Mouse (Mus musculus) small intestine, adult 2 months (tissue): Measurements from ENCODE around the gene Pcbp2. TPM values are rescaled to one million over a fixed set of nuclear protein-coding genes. Genes with fewer than 3 reads are reported as not detected.

ENCODE experiments used
- H3K27ac ChIP-seq: fragments of 200-500 bp; 2 replicates; pipeline ENCODE4 v1.5.1; 2012; ENCODE audit warnings: low read depth, low read length, control low read depth, inconsistent platforms; ENCODE audit not compliant: insufficient read depth
- H3K27me3 ChIP-seq: fragments of 200-500 bp; 2 replicates; pipeline ENCODE4 v1.6.1; 2012; ENCODE audit warnings: mild to moderate bottlenecking, moderate library complexity, low read length, inconsistent platforms; ENCODE audit not compliant: control insufficient read depth, insufficient read depth
- H3K36me3 ChIP-seq: fragments of 200-500 bp; 2 replicates; pipeline ENCODE4 v1.6.1; 2012; ENCODE audit warnings: mild to moderate bottlenecking, low read length, control low read depth, inconsistent platforms; ENCODE audit not compliant: control insufficient read depth, insufficient read depth
- H3K4me1 ChIP-seq: fragments of 200-500 bp; 2 replicates; pipeline ENCODE4 v1.6.1; 2012; ENCODE audit warnings: low read length, inconsistent platforms, mixed read lengths; ENCODE audit not compliant: control insufficient read depth, insufficient read depth, insufficient read length
- H3K4me3 ChIP-seq: fragments of 200-500 bp; 2 replicates; pipeline ENCODE4 v1.5.1; 2012; ENCODE audit warnings: low read depth, mild to moderate bottlenecking, control low read depth, inconsistent platforms, low read length, moderate library complexity
- CTCF ChIP-seq: fragments of 200-500 bp; IDR thresholded peaks from 2 replicates; pipeline ENCODE4 v1.5.1; 2012; ENCODE audit warnings: low read depth, mild to moderate bottlenecking, control low read depth, inconsistent platforms, low read length, moderate library complexity, mixed read lengths; ENCODE audit not compliant: insufficient replicate concordance, insufficient read length; ENCODE audit errors: extremely low read depth
- POLR2A ChIP-seq: fragments of 200-500 bp; IDR thresholded peaks from 2 replicates; pipeline ENCODE4 v1.6.1; 2012; ENCODE audit warnings: low read depth, mild to moderate bottlenecking, control low read depth, inconsistent platforms, low read length, moderate library complexity
- WGBS: fragments of 180-500 bp; shearing (Covaris S2); methylation state at CpG from one replicate; pipeline ENCODE4 v1.1.7; 2018; 5-methylcytosine and 5-hydroxymethylcytosine counted together
- polyA plus RNA-seq: library from polyadenylated mRNA; depleted of rRNA; stranded (reverse); fragments of >200 nt; gene quantifications from 2 replicates; pipeline ENCODE4 v1.2.3, GENCODE M21; 2012

Gene Pcbp2
- polyA plus RNA-seq, 1 experiment: 442 TPM

- no peak overlapping the region for H3K4me3 ChIP-seq
- H3K27ac ChIP-seq: no peak overlapping the region
- no peaks in the 10 kb centered on the region for H3K36me3 ChIP-seq
- peaks cover 11% of the 10 kb centered on the region for H3K4me1 ChIP-seq
- TF ChIP-seq POLR2A (no peak), CTCF (no peak)
- H3K27me3 ChIP-seq: no peaks in the 10 kb centered on the region
- WGBS: 52% methylated on average over 6 of the region's 6 CpGs
Measured at GRCm38 (mm10) chr15:102511285-102511833, 41.0 kb downstream of the Pcbp2 start.

GRCm38 (mm10) chr15:102512010-102512409, 41.7 kb downstream of the Pcbp2 start:
- WGBS: 79% methylated on average over 5 of the region's 5 CpGs
- Histone ChIP-seq H3K4me3 (no peak overlapping the region), H3K36me3 (no peaks in the 10 kb centered on the region), H3K27ac (no peak overlapping the region), H3K4me1 (peaks cover 15% of the 10 kb centered on the region), H3K27me3 (no peaks in the 10 kb centered on the region)
- TF ChIP-seq POLR2A (no peak), CTCF (no peak)

GRCm38 (mm10) chr15:102512471-102512870, 42.1 kb downstream of the Pcbp2 start:
- H3K27me3 ChIP-seq: no peaks in the 10 kb centered on the region
- H3K36me3 ChIP-seq: no peaks in the 10 kb centered on the region
- no peak overlapping the region for H3K4me3 ChIP-seq
- peaks cover 15% of the 10 kb centered on the region for H3K4me1 ChIP-seq
- H3K27ac ChIP-seq: no peak overlapping the region
- TF ChIP-seq CTCF: no peak
- no peak for TF ChIP-seq POLR2A

GRCm38 (mm10) chr15:102513004-102513403, 42.7 kb downstream of the Pcbp2 start:
- Histone ChIP-seq H3K4me1 (peaks cover 15% of the 10 kb centered on the region), H3K36me3 (no peaks in the 10 kb centered on the region), H3K27me3 (no peaks in the 10 kb centered on the region), H3K27ac (no peak overlapping the region), H3K4me3 (no peak overlapping the region)
- TF ChIP-seq POLR2A (no peak), CTCF (no peak)
- WGBS: 85% methylated on average over 3 of the region's 3 CpGs

GRCm38 (mm10) chr15:102515261-102515660, 44.9 kb downstream of the Pcbp2 start:
- Histone ChIP-seq H3K36me3 (no peaks in the 10 kb centered on the region), H3K4me1 (peaks cover 14% of the 10 kb centered on the region), H3K4me3 (no peak overlapping the region), H3K27ac (no peak overlapping the region), H3K27me3 (no peaks in the 10 kb centered on the region)
- 88% methylated on average over 2 of the region's 2 CpGs for WGBS
- TF ChIP-seq POLR2A (no peak), CTCF (no peak)

- no peak overlapping the region for H3K27ac ChIP-seq
- no peaks in the 10 kb centered on the region for H3K36me3 ChIP-seq
- WGBS: 78% methylated on average over 4 of the region's 4 CpGs
- H3K4me3 ChIP-seq: peak overlapping the region; percentile 73; the same call in 1 of the 2 replicates
- no peaks in the 10 kb centered on the region for H3K27me3 ChIP-seq
- no peak for TF ChIP-seq CTCF
- no peak for TF ChIP-seq POLR2A
- H3K4me1 ChIP-seq: peaks cover 9% of the 10 kb centered on the region
Measured at GRCm38 (mm10) chr15:102515791-102516190, 45.5 kb downstream of the Pcbp2 start.

GRCm38 (mm10) chr15:102516293-102516692, 46.0 kb downstream of the Pcbp2 start:
- Histone ChIP-seq H3K27ac (no peak overlapping the region), H3K27me3 (no peaks in the 10 kb centered on the region)
- 7% methylated on average over 12 of the region's 12 CpGs for WGBS

GRCm38 (mm10) chr15:102516728-102517404, 46.5 kb downstream of the Pcbp2 start, which contains the start of gene Map3k12:
Gene Map3k12 (minus strand): TSS chr15:102517064.
- peaks cover 5% of the 10 kb centered on the region for H3K36me3 ChIP-seq
- TF ChIP-seq POLR2A (peak; percentile 31; the same call in 1 of the 2 replicates), CTCF (no peak)
- H3K27me3 ChIP-seq: no peaks in the 10 kb centered on the region
- peak within 1 kb of the TSS; percentile 73 for H3K4me3 ChIP-seq
- WGBS: under 1% methylated on average over 42 of the region's 43 CpGs
- H3K4me1 ChIP-seq: peaks cover 9% of the 10 kb centered on the region
- H3K27ac ChIP-seq: peak within 1 kb of the TSS; percentile 73

More at GRCm38 (mm10) chr15:102516293-102516692, 46.0 kb downstream of the Pcbp2 start:
- H3K36me3 ChIP-seq: peaks cover 1% of the 10 kb centered on the region
- H3K4me3 ChIP-seq: peak overlapping the region; percentile 73
- TF ChIP-seq POLR2A (no peak), CTCF (no peak)
- H3K4me1 ChIP-seq: peaks cover 9% of the 10 kb centered on the region
